Mouse (Mus musculus): Measurements from ENCODE around the gene C1ql1.

GRCm38 (mm10) chr11:102984086-102984485 is 37.6 kb upstream of the C1ql1 start:
- TF ChIP-seq USF1 (IDR thresholded peaks at IDR 0.05; ENCODE audit: low read depth) (no peak), MYOG (IDR thresholded peaks at IDR 0.05; ENCODE audit: control insufficient read depth, extremely low read depth, insufficient read length) (no peak), CTCF (IDR thresholded peaks at IDR 0.05; ENCODE audit: control insufficient read depth, insufficient read depth, insufficient read length) (no peak), MAX (IDR thresholded peaks at IDR 0.05) (no peak), MYOD1 (IDR thresholded peaks at IDR 0.05; ENCODE audit: control insufficient read depth, insufficient read length, low read depth) (no peak)

Measured in C2C12 (cell line).